Mouse (Mus musculus) liver, embryonic 14.5 days (tissue): ENCODE measurements around the gene Birc2.

Experiments used
- CTCF ChIP-seq: IDR thresholded peaks from 2 replicates; pipeline ENCODE4 v1.5.1; 2016; ENCODE audit warnings: antibody characterized with exemption, low read depth, control low read depth
- EP300 ChIP-seq: IDR thresholded peaks from 2 replicates; pipeline ENCODE4 v1.6.1; 2016; ENCODE audit warnings: antibody characterized with exemption, low read depth

DNA sequence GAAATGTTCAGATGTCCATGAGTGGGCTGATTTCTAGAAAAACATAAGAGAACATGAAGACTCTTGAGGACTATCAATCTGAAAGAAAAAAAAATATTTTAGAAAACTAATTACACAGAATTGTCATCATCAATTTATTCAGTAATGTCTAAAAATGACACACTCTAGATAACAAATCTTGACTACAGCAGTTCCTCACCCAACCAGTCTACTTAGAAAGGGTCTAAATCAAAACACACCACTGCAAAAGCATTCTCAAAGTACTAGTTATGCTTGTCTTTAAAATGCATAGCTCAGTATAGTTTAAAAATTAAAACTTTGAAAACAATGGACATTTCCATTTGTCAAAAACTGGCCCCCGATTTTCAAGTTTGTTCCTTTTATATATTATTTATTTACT, 1.6 kb downstream of the Birc2 start:
- TF ChIP-seq CTCF (no peak), EP300 (no peak)
